Mouse (Mus musculus): ENCODE measurements at regions not wholly inside any gene's neighbourhood (a gene's known extent, or its start where the extent isn't known, plus 50 kb on each side); places are given as distances from the start of the nearest gene placed in this dataset.

- Histone ChIP-seq H3K4me1 (peaks cover 30% of the 10 kb centered on the region), H3K4me3 (peak overlapping the region; percentile 37; the same call in 1 of the 2 replicates), H3K9me3 (peaks cover 3% of the 10 kb centered on the region; the same call in 1 of the 2 replicates), H3K27ac (no peak overlapping the region), H3K27me3 (ENCODE audit: poor library complexity, severe bottlenecking) (peaks cover 96% of the 10 kb centered on the region), H3K36me3 (replicated peaks) (no peaks in the 10 kb centered on the region)
- DNase-seq (ENCODE audit: extremely low spot score, low spot score): no peak
- WGBS: 21% methylated on average over 14 of the region's 14 CpGs
Measured at GRCm38 (mm10) chr9:61510217-61510893, 138.2 kb downstream of the Tle3 start.

GRCm38 (mm10) chr9:61509591-61510191 lies 137.5 kb downstream of the Tle3 start:
- Histone ChIP-seq H3K9me3 (peaks cover 3% of the 10 kb centered on the region; the same call in 1 of the 2 replicates), H3K36me3 (replicated peaks) (no peaks in the 10 kb centered on the region), H3K4me1 (peaks cover 30% of the 10 kb centered on the region), H3K27me3 (ENCODE audit: poor library complexity, severe bottlenecking) (peaks cover 95% of the 10 kb centered on the region), H3K4me3 (peak overlapping the region; percentile 37), H3K27ac (peak overlapping the region; percentile 60)
- no peak for DNase-seq (ENCODE audit: extremely low spot score, low spot score)
- WGBS: 14% methylated on average over 26 of the region's 26 CpGs

GRCm38 (mm10) chr9:61509091-61509490 lies 136.9 kb downstream of the Tle3 start:
- Histone ChIP-seq H3K27ac (no peak overlapping the region), H3K4me3 (no peak overlapping the region; the same call in 1 of the 2 replicates), H3K9me3 (no peaks in the 10 kb centered on the region), H3K36me3 (replicated peaks) (no peaks in the 10 kb centered on the region), H3K27me3 (ENCODE audit: poor library complexity, severe bottlenecking) (peaks cover 95% of the 10 kb centered on the region), H3K4me1 (peaks cover 30% of the 10 kb centered on the region)
- no peak for DNase-seq (ENCODE audit: extremely low spot score, low spot score)
- 82% methylated on average over 5 of the region's 5 CpGs for WGBS

GRCm38 (mm10) chr9:61500851-61501250 lies 128.7 kb downstream of the Tle3 start:
- Histone ChIP-seq H3K4me3 (no peak overlapping the region), H3K27ac (no peak overlapping the region), H3K36me3 (replicated peaks) (no peaks in the 10 kb centered on the region), H3K27me3 (ENCODE audit: poor library complexity, severe bottlenecking) (peaks cover 32% of the 10 kb centered on the region), H3K9me3 (no peaks in the 10 kb centered on the region; the same call in none of the 2 replicates), H3K4me1 (no peaks in the 10 kb centered on the region)
- WGBS: 91% methylated on average over 9 of the region's 9 CpGs
- no peak for DNase-seq (ENCODE audit: extremely low spot score, low spot score)

GRCm38 (mm10) chr9:61492896-61493295 lies 120.7 kb downstream of the Tle3 start:
- H3K4me1 ChIP-seq: peaks cover 39% of the 10 kb centered on the region
- no peak overlapping the region for H3K27ac ChIP-seq
- 90% methylated on average over 8 of the region's 8 CpGs for WGBS
- no peaks in the 10 kb centered on the region for H3K36me3 ChIP-seq (replicated peaks)
- no peak overlapping the region for H3K4me3 ChIP-seq
- no peaks in the 10 kb centered on the region for H3K9me3 ChIP-seq
- no peak for DNase-seq (ENCODE audit: extremely low spot score, low spot score)
- H3K27me3 ChIP-seq (ENCODE audit: poor library complexity, severe bottlenecking): peaks cover 59% of the 10 kb centered on the region

- Histone ChIP-seq H3K4me1 (peaks cover 45% of the 10 kb centered on the region), H3K36me3 (replicated peaks) (no peaks in the 10 kb centered on the region), H3K27ac (no peak overlapping the region), H3K4me3 (no peak overlapping the region), H3K27me3 (ENCODE audit: poor library complexity, severe bottlenecking) (peaks cover 68% of the 10 kb centered on the region), H3K9me3 (no peaks in the 10 kb centered on the region)
- 46% methylated on average over 6 of the region's 6 CpGs for WGBS
- DNase-seq (ENCODE audit: extremely low spot score, low spot score): no peak
Measured at GRCm38 (mm10) chr9:61491131-61491712, 119.1 kb downstream of the Tle3 start.

- Histone ChIP-seq H3K9me3 (no peaks in the 10 kb centered on the region), H3K36me3 (replicated peaks) (no peaks in the 10 kb centered on the region), H3K4me1 (peaks cover 45% of the 10 kb centered on the region), H3K4me3 (no peak overlapping the region), H3K27me3 (ENCODE audit: poor library complexity, severe bottlenecking) (peaks cover 79% of the 10 kb centered on the region), H3K27ac (no peak overlapping the region)
- no peak for DNase-seq (ENCODE audit: extremely low spot score, low spot score)
- WGBS: 74% methylated on average over 6 of the region's 6 CpGs
Measured at GRCm38 (mm10) chr9:61489983-61490382, 117.8 kb downstream of the Tle3 start.

GRCm38 (mm10) chr9:61489147-61489546 lies 117.0 kb downstream of the Tle3 start:
- WGBS: 12% methylated on average over 9 of the region's 9 CpGs
- peaks cover 78% of the 10 kb centered on the region for H3K27me3 ChIP-seq (ENCODE audit: poor library complexity, severe bottlenecking)
- no peak for DNase-seq (ENCODE audit: extremely low spot score, low spot score)
- no peaks in the 10 kb centered on the region for H3K9me3 ChIP-seq
- H3K36me3 ChIP-seq (replicated peaks): no peaks in the 10 kb centered on the region
- H3K4me3 ChIP-seq: no peak overlapping the region
- peaks cover 45% of the 10 kb centered on the region for H3K4me1 ChIP-seq
- 0 out of 2 replicates have a peak overlapping the region, but pooled peaks have one; percentile 4 for H3K27ac ChIP-seq

- H3K4me3 ChIP-seq: no peak overlapping the region
- 95% methylated on average over 12 of the region's 12 CpGs for WGBS
Measured at GRCm38 (mm10) chr9:61487824-61488223, 115.7 kb downstream of the Tle3 start.

GRCm38 (mm10) chr9:61487146-61487545 lies 115.0 kb downstream of the Tle3 start:
- 80% methylated on average over 7 of the region's 7 CpGs for WGBS

More at GRCm38 (mm10) chr9:61487824-61488223, 115.7 kb downstream of the Tle3 start:
- DNase-seq (ENCODE audit: extremely low spot score, low spot score): no peak
- no peak overlapping the region for H3K27ac ChIP-seq
- H3K27me3 ChIP-seq (ENCODE audit: poor library complexity, severe bottlenecking): peaks cover 67% of the 10 kb centered on the region
- no peaks in the 10 kb centered on the region for H3K9me3 ChIP-seq
- H3K4me1 ChIP-seq: peaks cover 45% of the 10 kb centered on the region
- no peaks in the 10 kb centered on the region for H3K36me3 ChIP-seq (replicated peaks)

GRCm38 (mm10) chr9:61484391-61484790 lies 112.2 kb downstream of the Tle3 start:
- Histone ChIP-seq H3K4me3 (no peak overlapping the region), H3K36me3 (replicated peaks) (no peaks in the 10 kb centered on the region), H3K27ac (no peak overlapping the region), H3K9me3 (no peaks in the 10 kb centered on the region), H3K4me1 (peaks cover 22% of the 10 kb centered on the region), H3K27me3 (ENCODE audit: poor library complexity, severe bottlenecking) (peaks cover 50% of the 10 kb centered on the region)
- 30% methylated on average over 3 of the region's 3 CpGs for WGBS
- DNase-seq (ENCODE audit: extremely low spot score, low spot score): no peak

More at GRCm38 (mm10) chr9:61487146-61487545, 115.0 kb downstream of the Tle3 start:
- H3K27ac ChIP-seq: no peak overlapping the region
- H3K27me3 ChIP-seq (ENCODE audit: poor library complexity, severe bottlenecking): peaks cover 60% of the 10 kb centered on the region
- H3K9me3 ChIP-seq: no peaks in the 10 kb centered on the region
- DNase-seq (ENCODE audit: extremely low spot score, low spot score): no peak
- H3K4me1 ChIP-seq: peaks cover 44% of the 10 kb centered on the region
- H3K36me3 ChIP-seq (replicated peaks): no peaks in the 10 kb centered on the region
- H3K4me3 ChIP-seq: no peak overlapping the region

GRCm38 (mm10) chr9:61479626-61480025 lies 107.5 kb downstream of the Tle3 start:
- Histone ChIP-seq H3K9me3 (no peaks in the 10 kb centered on the region), H3K4me3 (no peak overlapping the region), H3K27ac (no peak overlapping the region), H3K4me1 (peaks cover 18% of the 10 kb centered on the region), H3K27me3 (ENCODE audit: poor library complexity, severe bottlenecking) (peaks cover 58% of the 10 kb centered on the region), H3K36me3 (replicated peaks) (no peaks in the 10 kb centered on the region)
- WGBS: 36% methylated on average over 6 of the region's 6 CpGs
- DNase-seq (ENCODE audit: extremely low spot score, low spot score): no peak

GRCm38 (mm10) chr9:61478862-61479261 lies 106.7 kb downstream of the Tle3 start:
- Histone ChIP-seq H3K4me3 (no peak overlapping the region), H3K4me1 (peaks cover 22% of the 10 kb centered on the region), H3K9me3 (no peaks in the 10 kb centered on the region), H3K36me3 (replicated peaks) (no peaks in the 10 kb centered on the region), H3K27ac (no peak overlapping the region), H3K27me3 (ENCODE audit: poor library complexity, severe bottlenecking) (peaks cover 65% of the 10 kb centered on the region)
- 37% methylated on average over 9 of the region's 9 CpGs for WGBS
- DNase-seq (ENCODE audit: extremely low spot score, low spot score): no peak

Measured in forebrain, embryonic 10.5 days (tissue).